Mouse (Mus musculus) granulocyte monocyte progenitor cell, adult 5-6 weeks (primary cell): ENCODE data around the gene Klhl24. TPM values are rescaled to one million over a fixed set of nuclear protein-coding genes. Genes with fewer than 3 reads are reported as not detected.

Experiments
- ATAC-seq: replicated peaks from 2 replicates; pipeline ENCODE4 v1.8.0; 2016; ENCODE audit warnings: mild to moderate bottlenecking, moderate TSS enrichment, inconsistent platforms; ENCODE audit not compliant: poor library complexity, severe bottlenecking
- total RNA-seq, 2 experiments: library from RNA; stranded (forward) in 1 of 2; stranded (reverse) in 1 of 2; fragments of 200-712, 200-1000 nt in 1 of 2; fragments of >200 nt in 1 of 2; fragmentation: Nextera tagmentation in 1 of 2; gene quantifications; 2 replicates each; pipeline ENCODE4 v1.2.3; 2014 to 2017

The Klhl24 gene
- 34.3 and 52.0 TPM in 2 replicates for total RNA-seq (2014; fragmentation: Nextera tagmentation)
- 56.1 and 80.7 TPM in 2 replicates for total RNA-seq (2017)

GRCm38 (mm10) chr16:20097069-20097710, at the start of gene Klhl24:
Gene Klhl24, plus strand, starts transcription at chr16:20097542.
- peak; percentile 86 for ATAC-seq

GRCm38 (mm10) chr16:20052655-20053054, 44.7 kb upstream of the Klhl24 start:
- no peak for ATAC-seq

GRCm38 (mm10) chr16:20072770-20073169, 24.6 kb upstream of the Klhl24 start:
- no peak for ATAC-seq

- ATAC-seq: no peak
These were observed 20.7 kb upstream of the Klhl24 start for GRCm38 (mm10) chr16:20076675-20077074.

- no peak for ATAC-seq
These were observed 17.1 kb upstream of the Klhl24 start for GRCm38 (mm10) chr16:20080271-20080670.

GRCm38 (mm10) chr16:20084623-20085022, 12.7 kb upstream of the Klhl24 start:
- ATAC-seq: no peak

- peak; percentile 94 for ATAC-seq
These were observed 12.0 kb upstream of the Klhl24 start for GRCm38 (mm10) chr16:20085250-20085905.

- ATAC-seq: no peak
These were observed 10.4 kb upstream of the Klhl24 start for GRCm38 (mm10) chr16:20086976-20087375.

GRCm38 (mm10) chr16:20089636-20090035, 7.7 kb upstream of the Klhl24 start:
- no peak for ATAC-seq

GRCm38 (mm10) chr16:20090921-20091575, 6.3 kb upstream of the Klhl24 start:
- ATAC-seq: no peak

GRCm38 (mm10) chr16:20095966-20096365, 1.4 kb upstream of the Klhl24 start:
- no peak for ATAC-seq

- ATAC-seq: peak; percentile 84
These were observed 501 bp downstream of the Klhl24 start for GRCm38 (mm10) chr16:20097711-20098374.

- ATAC-seq: no peak
These were observed 1.0 kb downstream of the Klhl24 start for GRCm38 (mm10) chr16:20098375-20098727.

- ATAC-seq: no peak
These were observed 1.7 kb downstream of the Klhl24 start for GRCm38 (mm10) chr16:20098866-20099629.

- ATAC-seq: no peak
These were observed 9.7 kb downstream of the Klhl24 start for GRCm38 (mm10) chr16:20106996-20107395.

GRCm38 (mm10) chr16:20108961-20109360, 11.6 kb downstream of the Klhl24 start:
- ATAC-seq: no peak

- ATAC-seq: no peak
These were observed 15.3 kb downstream of the Klhl24 start for GRCm38 (mm10) chr16:20112649-20113048.

- ATAC-seq: no peak
These were observed 18.7 kb downstream of the Klhl24 start for GRCm38 (mm10) chr16:20116069-20116468.

GRCm38 (mm10) chr16:20126319-20126883, 29.1 kb downstream of the Klhl24 start:
- ATAC-seq: peak; percentile 65

GRCm38 (mm10) chr16:20130397-20130796, 33.1 kb downstream of the Klhl24 start:
- no peak for ATAC-seq
